Mouse (Mus musculus) neural tube, embryonic 15.5 days (tissue): ENCODE results near the gene Aspg. TPM values are rescaled to one million over a fixed set of nuclear protein-coding genes. Genes with fewer than 3 reads are reported as not detected.
A peak's percentile ranks its signal among the peaks of the same experiment; 100 is the strongest.

ENCODE experiments used
- ATAC-seq: fragments of 200-750 bp; cut with Nextera tagmentation; 2 replicates; pipeline ENCODE4 v1.8.0; 2017; ENCODE audit warnings: mild to moderate bottlenecking, moderate TSS enrichment, moderate library complexity; ENCODE audit not compliant: low FRiP score
- H3K27ac ChIP-seq: fragments of 300-500 bp; sonication (generic); replicated peaks from 2 replicates; pipeline ENCODE4 v1.5.1; 2015; ENCODE audit warnings: mild to moderate bottlenecking, inconsistent platforms
- H3K27me3 ChIP-seq: fragments of 300-500 bp; sonication (generic); replicated peaks from 2 replicates; pipeline ENCODE4 v1.6.1; 2015; ENCODE audit warnings: inconsistent platforms
- H3K36me3 ChIP-seq: fragments of 300-500 bp; sonication (generic); 2 replicates; pipeline ENCODE4 v1.6.1; 2015; ENCODE audit warnings: inconsistent platforms
- H3K4me1 ChIP-seq: fragments of 300-500 bp; sonication (generic); 2 replicates; pipeline ENCODE4 v1.6.1; 2015; ENCODE audit warnings: inconsistent platforms
- H3K4me2 ChIP-seq: fragments of 300-500 bp; sonication (generic); 2 replicates; pipeline ENCODE4 v1.6.1; 2015; ENCODE audit warnings: inconsistent platforms, mild to moderate bottlenecking, moderate library complexity
- H3K4me3 ChIP-seq: fragments of 300-500 bp; sonication (generic); replicated peaks from 2 replicates; pipeline ENCODE4 v1.5.1; 2015; ENCODE audit warnings: mild to moderate bottlenecking, inconsistent platforms
- H3K9ac ChIP-seq: fragments of 300-500 bp; sonication (generic); replicated peaks from 2 replicates; pipeline ENCODE4 v1.6.1; 2015; ENCODE audit warnings: mild to moderate bottlenecking, inconsistent platforms
- H3K9me3 ChIP-seq: fragments of 300-500 bp; sonication (generic); replicated peaks from 2 replicates; pipeline ENCODE4 v1.6.1; 2016; ENCODE audit warnings: inconsistent platforms
- WGBS: fragments of 180-500 bp; shearing (Covaris S2); methylation state at CpG from one replicate; pipeline ENCODE4 v1.1.7; 2015; ENCODE audit warnings: mixed read lengths; 5-methylcytosine and 5-hydroxymethylcytosine counted together
- polyA plus RNA-seq: library from polyadenylated mRNA; unstranded; fragments of >200 nt; fragmentation: Nextera tagmentation; extraction: Ambion mirVana; gene quantifications from 2 replicates; pipeline ENCODE4 v1.2.1, GENCODE M21; 2015

Aspg gene
- polyA plus RNA-seq, 1 experiment from 2014 or later: 0.84 TPM

- Histone ChIP-seq H3K9me3 (no peaks in the 10 kb centered on the region), H3K9ac (peak overlapping the region; percentile 55), H3K36me3 (no peaks in the 10 kb centered on the region), H3K27me3 (peaks cover 64% of the 10 kb centered on the region), H3K4me2 (peak overlapping the region; percentile 91), H3K27ac (peak overlapping the region; percentile 76; the same call in 1 of the 2 replicates), H3K4me1 (peaks cover 59% of the 10 kb centered on the region), H3K4me3 (peak overlapping the region; percentile 52)
- ATAC-seq: no peak
- WGBS: 6% methylated on average over 14 of the region's 14 CpGs
Measured at GRCm38 (mm10) chr12:112143116-112143832, 36.8 kb downstream of the Aspg start.

- peaks cover 59% of the 10 kb centered on the region for H3K4me1 ChIP-seq
- WGBS: under 1% methylated on average over 44 of the region's 52 CpGs
- peak overlapping the region; percentile 55 for H3K9ac ChIP-seq
- H3K4me3 ChIP-seq: peak overlapping the region; percentile 52
- no peaks in the 10 kb centered on the region for H3K9me3 ChIP-seq
- H3K27ac ChIP-seq: peak overlapping the region; percentile 76
- H3K4me2 ChIP-seq: peak overlapping the region; percentile 91
- H3K27me3 ChIP-seq: peaks cover 64% of the 10 kb centered on the region
- no peaks in the 10 kb centered on the region for H3K36me3 ChIP-seq
- ATAC-seq: no peak
Measured at GRCm38 (mm10) chr12:112143833-112144201, 37.3 kb downstream of the Aspg start.

- peak overlapping the region; percentile 52 for H3K4me3 ChIP-seq
- H3K36me3 ChIP-seq: no peaks in the 10 kb centered on the region
- peaks cover 63% of the 10 kb centered on the region for H3K4me1 ChIP-seq
- no peaks in the 10 kb centered on the region for H3K9me3 ChIP-seq
- no peak for ATAC-seq
- H3K9ac ChIP-seq: peak overlapping the region; percentile 55
- H3K4me2 ChIP-seq: peak overlapping the region; percentile 91
- WGBS: 1% methylated on average over 46 of the region's 46 CpGs
- H3K27ac ChIP-seq: peak overlapping the region; percentile 76
- peaks cover 64% of the 10 kb centered on the region for H3K27me3 ChIP-seq
Measured at GRCm38 (mm10) chr12:112144377-112145115, 38.1 kb downstream of the Aspg start.

- Histone ChIP-seq H3K9me3 (no peaks in the 10 kb centered on the region), H3K9ac (peak overlapping the region; percentile 55), H3K4me2 (peak overlapping the region; percentile 91), H3K4me1 (peaks cover 71% of the 10 kb centered on the region), H3K27me3 (peaks cover 64% of the 10 kb centered on the region), H3K27ac (peak overlapping the region; percentile 76), H3K36me3 (no peaks in the 10 kb centered on the region), H3K4me3 (peak overlapping the region; percentile 52)
- 2% methylated on average over 37 of the region's 37 CpGs for WGBS
- peak; percentile 68 for ATAC-seq
Measured at GRCm38 (mm10) chr12:112145211-112145874, 38.9 kb downstream of the Aspg start.

- under 1% methylated on average over 63 of the region's 68 CpGs for whole genome bisulfite sequencing
- H3K4me2 ChIP-seq: peak within 1 kb of the TSS; percentile 91
- H3K4me3 ChIP-seq: peak within 1 kb of the TSS; percentile 52
- peak within 1 kb of the TSS; percentile 55 for H3K9ac ChIP-seq
- ATAC-seq: peak; percentile 45
- H3K27me3 ChIP-seq: peaks cover 57% of the 10 kb centered on the region
- H3K36me3 ChIP-seq: no peaks in the 10 kb centered on the region
- peaks cover 71% of the 10 kb centered on the region for H3K4me1 ChIP-seq
- H3K9me3 ChIP-seq: no peaks in the 10 kb centered on the region
- H3K27ac ChIP-seq: peak within 1 kb of the TSS; percentile 76
Measured at GRCm38 (mm10) chr12:112145875-112146651, 39.6 kb downstream of the Aspg start, which contains the start of gene Kif26a. Gene Kif26a (plus strand): TSS chr12:112146208.

- H3K9ac ChIP-seq: 0 out of 2 replicates have a peak overlapping the region, but pooled peaks have one; percentile 53
- peaks cover 77% of the 10 kb centered on the region for H3K4me1 ChIP-seq
- peak overlapping the region; percentile 91 for H3K4me2 ChIP-seq
- H3K9me3 ChIP-seq: no peaks in the 10 kb centered on the region
- no peaks in the 10 kb centered on the region for H3K36me3 ChIP-seq
- WGBS: 41% methylated on average over 5 of the region's 5 CpGs
- H3K4me3 ChIP-seq: peak overlapping the region; percentile 52
- ATAC-seq: no peak
- peaks cover 45% of the 10 kb centered on the region for H3K27me3 ChIP-seq
- H3K27ac ChIP-seq: no peak overlapping the region
Measured at GRCm38 (mm10) chr12:112147365-112147764, 40.9 kb downstream of the Aspg start.

GRCm38 (mm10) chr12:112150011-112150410 is 43.5 kb downstream of the Aspg start:
- no peak for ATAC-seq
- Histone ChIP-seq H3K27ac (no peak overlapping the region), H3K27me3 (peaks cover 35% of the 10 kb centered on the region), H3K4me2 (peak overlapping the region; percentile 91), H3K36me3 (no peaks in the 10 kb centered on the region), H3K9ac (no peak overlapping the region), H3K9me3 (no peaks in the 10 kb centered on the region), H3K4me1 (peaks cover 72% of the 10 kb centered on the region), H3K4me3 (no peak overlapping the region)
- WGBS: 59% methylated on average over 7 of the region's 7 CpGs

GRCm38 (mm10) chr12:112151244-112151979 is 44.9 kb downstream of the Aspg start:
- peaks cover 72% of the 10 kb centered on the region for H3K4me1 ChIP-seq
- H3K4me2 ChIP-seq: peak overlapping the region; percentile 17

GRCm38 (mm10) chr12:112151980-112152362 is 45.5 kb downstream of the Aspg start:
- Histone ChIP-seq H3K4me3 (no peak overlapping the region), H3K27ac (no peak overlapping the region), H3K36me3 (no peaks in the 10 kb centered on the region), H3K4me1 (peaks cover 72% of the 10 kb centered on the region), H3K9ac (no peak overlapping the region), H3K9me3 (no peaks in the 10 kb centered on the region), H3K4me2 (peak overlapping the region; percentile 17; the same call in 1 of the 2 replicates), H3K27me3 (peaks cover 26% of the 10 kb centered on the region)
- ATAC-seq: no peak
- 58% methylated on average over 6 of the region's 6 CpGs for WGBS

More at GRCm38 (mm10) chr12:112151244-112151979, 44.9 kb downstream of the Aspg start:
- no peak for ATAC-seq
- no peak overlapping the region for H3K4me3 ChIP-seq
- H3K36me3 ChIP-seq: no peaks in the 10 kb centered on the region
- no peaks in the 10 kb centered on the region for H3K9me3 ChIP-seq
- 54% methylated on average over 12 of the region's 12 CpGs for WGBS
- no peak overlapping the region for H3K27ac ChIP-seq
- H3K9ac ChIP-seq: no peak overlapping the region
- peaks cover 29% of the 10 kb centered on the region for H3K27me3 ChIP-seq

GRCm38 (mm10) chr12:112153597-112153996 is 47.1 kb downstream of the Aspg start:
- no peaks in the 10 kb centered on the region for H3K9me3 ChIP-seq
- no peaks in the 10 kb centered on the region for H3K36me3 ChIP-seq
- peaks cover 19% of the 10 kb centered on the region for H3K27me3 ChIP-seq
- WGBS: 79% methylated on average over 12 of the region's 12 CpGs
- no peak overlapping the region for H3K4me3 ChIP-seq
- no peak for ATAC-seq
- H3K4me1 ChIP-seq: peaks cover 64% of the 10 kb centered on the region
- H3K4me2 ChIP-seq: no peak overlapping the region
- H3K27ac ChIP-seq: peak overlapping the region; percentile 48; the same call in 1 of the 2 replicates
- no peak overlapping the region for H3K9ac ChIP-seq
